Mouse (Mus musculus) E14TG2a.4 (cell line): ENCODE measurements around the gene Abcc8.

ENCODE experiments used
- CTCF ChIP-seq: conservative IDR thresholded peaks from 2 replicates; pipeline ENCODE4 v1.5.1; 2014; ENCODE audit warnings: low read length
- NANOG ChIP-seq: IDR thresholded peaks from 2 replicates; pipeline ENCODE4 v1.6.1; 2014; ENCODE audit warnings: borderline replicate concordance, low read length, mixed read lengths
- POU5F1 ChIP-seq: IDR thresholded peaks from 2 replicates; pipeline ENCODE4 v1.6.1; 2014; ENCODE audit warnings: low read length, borderline replicate concordance

DNA sequence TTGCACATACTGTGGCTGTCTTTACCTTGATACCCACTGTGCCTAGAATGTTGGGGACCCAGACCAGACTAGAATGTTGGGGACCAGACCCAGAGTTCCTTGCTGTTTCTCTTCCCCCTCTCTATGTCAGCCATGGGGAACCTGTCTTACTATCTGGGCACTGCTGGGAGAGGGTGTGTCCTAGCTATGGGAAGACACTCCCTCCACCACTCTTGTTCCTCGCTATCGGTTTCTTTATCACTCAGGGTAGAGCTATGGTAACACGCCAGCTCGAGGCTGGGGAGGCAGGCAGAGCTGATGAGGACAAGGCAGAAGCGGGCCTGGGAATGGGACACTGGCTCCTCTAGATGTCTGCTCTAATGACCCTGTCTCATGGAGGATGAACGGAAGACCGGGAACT lies 32.4 kb downstream of the Abcc8 start:
- TF ChIP-seq CTCF (no peak), NANOG (no peak), POU5F1 (no peak)
